Mouse (Mus musculus) midbrain, postnatal 0 days (tissue): ENCODE measurements at regions not wholly inside any gene's neighbourhood (a gene's known extent, or its start where the extent isn't known, plus 50 kb on each side); places are given as distances from the start of the nearest gene placed in this dataset.

Source experiments
- ATAC-seq: fragments of 200-750 bp; cut with Nextera tagmentation; 2 replicates; pipeline ENCODE4 v1.8.0; 2017; ENCODE audit warnings: moderate number of reproducible peaks, mild to moderate bottlenecking, moderate TSS enrichment, moderate library complexity; ENCODE audit not compliant: low FRiP score
- DNase-seq: peaks from one replicate; pipeline ENCODE4 v3.0.0-alpha.2; 2015; ENCODE audit warnings: low spot score
- H3K27ac ChIP-seq: fragments of 300-500 bp; sonication (generic); 2 replicates; pipeline ENCODE4 v1.5.1; 2014; ENCODE audit warnings: low read depth, mild to moderate bottlenecking, low read length, mixed read lengths
- H3K27me3 ChIP-seq: fragments of 300-500 bp; sonication (generic); 2 replicates; pipeline ENCODE4 v1.6.1; 2014; ENCODE audit warnings: low read length, control low read depth, mixed read lengths; ENCODE audit not compliant: insufficient read depth
- H3K36me3 ChIP-seq: fragments of 300-500 bp; sonication (generic); 2 replicates; pipeline ENCODE4 v1.6.1; 2014; ENCODE audit warnings: low read length, control low read depth, mixed read lengths; ENCODE audit not compliant: insufficient read depth
- H3K4me1 ChIP-seq: fragments of 300-500 bp; sonication (generic); 2 replicates; pipeline ENCODE4 v1.6.1; 2014; ENCODE audit warnings: mild to moderate bottlenecking, control low read depth, antibody characterized with exemption, low read length, mixed read lengths; ENCODE audit not compliant: insufficient read depth
- H3K4me2 ChIP-seq: fragments of 300-500 bp; sonication (generic); 2 replicates; pipeline ENCODE4 v1.6.1; 2014; ENCODE audit warnings: low read depth, mild to moderate bottlenecking, low read length, mixed read lengths; ENCODE audit not compliant: poor library complexity, severe bottlenecking
- H3K4me3 ChIP-seq: fragments of 300-500 bp; sonication (generic); 2 replicates; pipeline ENCODE4 v1.5.1; 2014; ENCODE audit warnings: low read depth, mild to moderate bottlenecking, low read length, moderate library complexity
- H3K9ac ChIP-seq: fragments of 300-500 bp; sonication (generic); replicated peaks from 2 replicates; pipeline ENCODE4 v1.6.1; 2014; ENCODE audit warnings: mild to moderate bottlenecking, low read length, moderate library complexity, mixed read lengths; ENCODE audit not compliant: poor library complexity, severe bottlenecking
- H3K9me3 ChIP-seq: fragments of 300-500 bp; sonication (generic); 2 replicates; pipeline ENCODE4 v1.6.1; 2016; ENCODE audit warnings: low read length, control low read depth
- CTCF ChIP-seq: IDR thresholded peaks from 2 replicates; pipeline ENCODE4 v1.5.1; 2016; ENCODE audit warnings: antibody characterized with exemption, mild to moderate bottlenecking
- WGBS: fragments of 180-500 bp; shearing (Covaris S2); extraction: QIAGEN DNeasy Blood & Tissue Kit; methylation state at CpG from one replicate; pipeline ENCODE4 v1.1.7; 2014; 5-methylcytosine and 5-hydroxymethylcytosine counted together

DNA sequence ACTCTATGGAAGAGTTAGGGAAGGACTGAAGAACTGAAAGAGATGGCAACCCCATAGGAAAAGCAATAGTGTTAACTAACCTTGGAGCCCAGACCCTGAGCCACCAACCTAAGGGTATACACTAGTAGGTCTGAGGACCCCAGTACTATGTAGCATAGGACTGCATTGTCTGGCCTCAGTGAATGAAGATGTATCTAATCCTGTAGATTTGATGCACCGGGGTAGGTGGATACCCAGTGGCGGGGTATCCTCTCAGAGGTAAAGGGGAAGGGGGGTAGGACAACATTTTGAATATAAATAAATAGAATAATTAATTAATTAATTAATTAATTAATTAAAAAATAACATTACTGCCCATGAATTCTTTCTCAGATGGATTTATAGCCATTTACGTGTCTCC, 387.9 kb upstream of the 4921530L21Rik start:
- H3K4me3 ChIP-seq = no peak overlapping the region
- WGBS = 96% methylated on average over 3 of the region's 3 CpGs
- H3K4me1 ChIP-seq = no peaks in the 10 kb centered on the region
- H3K27me3 ChIP-seq = no peaks in the 10 kb centered on the region
- no peaks in the 10 kb centered on the region for H3K36me3 ChIP-seq
- H3K4me2 ChIP-seq = no peak overlapping the region
- H3K9me3 ChIP-seq = no peaks in the 10 kb centered on the region
- H3K9ac ChIP-seq = no peak overlapping the region
- DNase-seq = no peak
- no peak; the same call in 1 of the 2 replicates for ATAC-seq
- TF ChIP-seq CTCF = no peak
- H3K27ac ChIP-seq = no peak overlapping the region

GRCm38 (mm10) chr14:95493958-95494357, 387.1 kb upstream of the 4921530L21Rik start:
- Histone ChIP-seq H3K4me3 (no peak overlapping the region), H3K27me3 (no peaks in the 10 kb centered on the region), H3K36me3 (no peaks in the 10 kb centered on the region), H3K9ac (no peak overlapping the region), H3K27ac (no peak overlapping the region), H3K4me1 (no peaks in the 10 kb centered on the region), H3K9me3 (no peaks in the 10 kb centered on the region), H3K4me2 (no peak overlapping the region)
- no peak for TF ChIP-seq CTCF
- ATAC-seq (no peak), DNase-seq (no peak)
- 49% methylated on average over 2 of the region's 2 CpGs for WGBS

- H3K4me3 ChIP-seq = no peak overlapping the region
- DNase-seq (no peak), ATAC-seq (no peak)
- H3K27me3 ChIP-seq = no peaks in the 10 kb centered on the region
- H3K4me2 ChIP-seq = no peak overlapping the region
- H3K36me3 ChIP-seq = no peaks in the 10 kb centered on the region
- H3K4me1 ChIP-seq = no peaks in the 10 kb centered on the region
- no peak overlapping the region for H3K9ac ChIP-seq
- H3K27ac ChIP-seq = no peak overlapping the region
- 73% methylated on average over 1 of the region's 1 CpGs for WGBS
- no peaks in the 10 kb centered on the region for H3K9me3 ChIP-seq
- no peak for TF ChIP-seq CTCF
Measured at GRCm38 (mm10) chr14:95515072-95515471, 366.0 kb upstream of the 4921530L21Rik start.

- ATAC-seq (no peak), DNase-seq (no peak)
- no peaks in the 10 kb centered on the region for H3K36me3 ChIP-seq
- no peak overlapping the region for H3K27ac ChIP-seq
- H3K4me1 ChIP-seq = no peaks in the 10 kb centered on the region
- no peak for TF ChIP-seq CTCF
- H3K9ac ChIP-seq = no peak overlapping the region
- H3K4me2 ChIP-seq = no peak overlapping the region
- 78% methylated on average over 1 of the region's 1 CpGs for WGBS
- no peaks in the 10 kb centered on the region for H3K27me3 ChIP-seq
- H3K9me3 ChIP-seq = no peaks in the 10 kb centered on the region
- H3K4me3 ChIP-seq = no peak overlapping the region
Measured at GRCm38 (mm10) chr14:95518837-95519236, 362.2 kb upstream of the 4921530L21Rik start.

DNA sequence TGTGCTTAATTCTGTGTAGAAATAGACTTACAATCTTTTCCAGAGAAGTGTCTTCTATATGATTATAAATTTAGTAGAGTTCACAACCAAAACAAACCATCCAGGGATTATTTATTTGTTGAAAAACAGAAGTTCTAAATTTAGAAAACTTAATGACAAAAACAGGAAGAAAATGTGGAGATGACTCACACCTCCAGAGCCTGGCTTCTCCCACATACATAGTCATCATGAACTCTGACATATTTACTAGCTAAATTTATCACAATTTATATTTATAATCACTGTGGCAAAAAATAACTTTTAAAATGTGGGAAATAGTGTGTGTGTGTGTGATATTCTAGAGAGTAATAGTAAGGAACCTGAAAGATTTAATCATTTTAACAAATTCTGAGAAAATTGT, 337.2 kb upstream of the 4921530L21Rik start:
- DNase-seq = no peak
- no peak overlapping the region for H3K9ac ChIP-seq
- ATAC-seq = no peak
- no peaks in the 10 kb centered on the region for H3K36me3 ChIP-seq
- no peaks in the 10 kb centered on the region for H3K4me1 ChIP-seq
- TF ChIP-seq CTCF = no peak
- no peaks in the 10 kb centered on the region for H3K9me3 ChIP-seq
- no peak overlapping the region for H3K27ac ChIP-seq
- H3K27me3 ChIP-seq = no peaks in the 10 kb centered on the region
- no peak overlapping the region for H3K4me3 ChIP-seq
- no peak overlapping the region for H3K4me2 ChIP-seq

DNA sequence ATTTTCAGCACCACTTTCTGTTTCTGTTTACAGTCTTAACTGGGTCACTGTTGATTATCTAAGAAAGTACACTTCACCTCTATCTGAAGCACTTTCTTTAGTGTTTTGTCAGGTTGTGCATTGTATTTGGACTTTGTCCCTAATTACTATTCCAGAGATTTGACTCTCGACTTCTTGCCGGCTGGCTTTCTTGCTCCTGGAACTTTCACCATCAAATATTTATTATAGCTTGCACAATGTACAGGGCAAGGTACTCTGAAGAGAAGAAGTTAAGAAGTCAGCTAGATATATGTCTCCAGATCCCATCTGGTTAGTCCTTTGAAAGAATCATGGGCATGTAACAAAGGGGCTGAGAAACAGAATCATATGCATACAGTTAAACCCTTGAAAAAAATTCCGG, 290.0 kb upstream of the 4921530L21Rik start:
- Histone ChIP-seq H3K36me3 (no peaks in the 10 kb centered on the region), H3K4me2 (no peak overlapping the region), H3K27me3 (no peaks in the 10 kb centered on the region), H3K9me3 (no peaks in the 10 kb centered on the region), H3K9ac (no peak overlapping the region), H3K4me1 (no peaks in the 10 kb centered on the region), H3K27ac (no peak overlapping the region), H3K4me3 (no peak overlapping the region)
- no peak for ATAC-seq
- WGBS = 78% methylated on average over 3 of the region's 3 CpGs
- no peak for TF ChIP-seq CTCF
- DNase-seq = no peak

GRCm38 (mm10) chr14:95596385-95596784, 284.7 kb upstream of the 4921530L21Rik start:
- no peak for TF ChIP-seq CTCF
- Histone ChIP-seq H3K36me3 (no peaks in the 10 kb centered on the region), H3K9ac (no peak overlapping the region), H3K4me2 (no peak overlapping the region), H3K4me1 (no peaks in the 10 kb centered on the region), H3K4me3 (no peak overlapping the region), H3K27ac (no peak overlapping the region), H3K27me3 (no peaks in the 10 kb centered on the region), H3K9me3 (no peaks in the 10 kb centered on the region)
- WGBS = 66% methylated on average over 2 of the region's 2 CpGs
- ATAC-seq = no peak
- DNase-seq = no peak
